Mouse (Mus musculus): Measurements from ENCODE around the gene Car3.

GRCm38 (mm10) chr3:14853966-14854365 is 9.3 kb upstream of the Car3 start:
- no peak for TF ChIP-seq POLR2A (IDR thresholded peaks at IDR 0.05; ENCODE audit: borderline replicate concordance, extremely low read depth, insufficient read depth, insufficient read length, poor library complexity, severe bottlenecking)
- no peak for TF ChIP-seq CTCF (IDR thresholded peaks at IDR 0.05; ENCODE audit: borderline replicate concordance, extremely low read depth, insufficient read depth, insufficient read length)
